Mouse (Mus musculus) midbrain, embryonic 16.5 days (tissue): ENCODE measurements around the gene Actr3. TPM values are rescaled to one million over a fixed set of nuclear protein-coding genes. Genes with fewer than 3 reads are reported as not detected.

ENCODE experiments used
- ATAC-seq: fragments of 200-750 bp; cut with Nextera tagmentation; 2 replicates; pipeline ENCODE4 v1.8.0; 2017; ENCODE audit warnings: moderate TSS enrichment
- H3K27ac ChIP-seq: fragments of 300-500 bp; sonication (generic); 2 replicates; pipeline ENCODE4 v1.5.1; 2014; ENCODE audit warnings: mild to moderate bottlenecking, low read length, mixed read lengths
- H3K27me3 ChIP-seq: fragments of 300-500 bp; sonication (generic); 2 replicates; pipeline ENCODE4 v1.6.1; 2014; ENCODE audit warnings: low read depth, low read length, mixed read lengths; ENCODE audit not compliant: control insufficient read depth, insufficient read depth
- H3K36me3 ChIP-seq: fragments of 300-500 bp; sonication (generic); 2 replicates; pipeline ENCODE4 v1.6.1; 2014; ENCODE audit warnings: mild to moderate bottlenecking, low read length, moderate library complexity, mixed read lengths; ENCODE audit not compliant: control insufficient read depth, insufficient read depth
- H3K4me1 ChIP-seq: fragments of 300-500 bp; sonication (generic); 2 replicates; pipeline ENCODE4 v1.6.1; 2014; ENCODE audit warnings: mild to moderate bottlenecking, low read length, mixed read lengths; ENCODE audit not compliant: control insufficient read depth, insufficient read depth
- H3K4me2 ChIP-seq: fragments of 300-500 bp; sonication (generic); 2 replicates; pipeline ENCODE4 v1.6.1; 2014; ENCODE audit warnings: mild to moderate bottlenecking, low read length, mixed read lengths
- H3K4me3 ChIP-seq: fragments of 300-500 bp; sonication (generic); 2 replicates; pipeline ENCODE4 v1.5.1; 2014; ENCODE audit warnings: low read depth, mild to moderate bottlenecking, low read length, moderate library complexity, mixed read lengths
- H3K9ac ChIP-seq: fragments of 300-500 bp; sonication (generic); 2 replicates; pipeline ENCODE4 v1.6.1; 2014; ENCODE audit warnings: low read depth, low read length, mixed read lengths
- H3K9me3 ChIP-seq: fragments of 300-500 bp; sonication (generic); replicated peaks from 2 replicates; pipeline ENCODE4 v1.6.1; 2014; ENCODE audit warnings: mild to moderate bottlenecking, low read length, mixed read lengths; ENCODE audit not compliant: control insufficient read depth, poor library complexity, severe bottlenecking
- WGBS: fragments of 180-500 bp; shearing (Covaris S2); extraction: QIAGEN DNeasy Blood & Tissue Kit; methylation state at CpG from one replicate; pipeline ENCODE4 v1.1.7; 2014; 5-methylcytosine and 5-hydroxymethylcytosine counted together
- polyA plus RNA-seq: library from polyadenylated mRNA; unstranded; fragments of >200 nt; fragmentation: Nextera tagmentation; extraction: Ambion mirVana; gene quantifications from 2 replicates; pipeline ENCODE4 v1.2.1, GENCODE M21; 2015

Gene Actr3
- polyA plus RNA-seq, 1 experiment from 2014 or later = 217 TPM

DNA sequence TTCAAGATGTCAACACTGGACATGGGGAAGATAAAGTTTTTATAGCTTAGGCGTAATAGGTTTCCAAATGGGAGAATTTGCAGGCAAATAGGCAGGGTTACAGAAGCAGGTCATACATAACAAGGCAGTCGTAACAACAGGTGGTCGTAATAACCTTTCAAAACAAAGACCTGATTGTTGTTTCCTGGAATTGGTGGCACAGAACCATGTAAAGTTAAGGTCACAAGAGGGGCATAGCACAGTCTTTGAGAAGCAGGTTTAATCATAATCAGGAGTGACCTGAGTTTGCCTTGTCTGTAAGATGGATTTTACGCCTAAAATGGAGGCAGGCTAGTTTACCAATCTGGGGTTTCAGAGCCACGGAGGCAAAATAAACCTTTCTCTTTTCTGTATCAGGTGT, 84.7 kb downstream of the Actr3 start:
- Histone ChIP-seq H3K36me3 (no peaks in the 10 kb centered on the region), H3K9me3 (no peaks in the 10 kb centered on the region), H3K4me1 (no peaks in the 10 kb centered on the region), H3K9ac (no peak overlapping the region), H3K27me3 (no peaks in the 10 kb centered on the region), H3K4me3 (no peak overlapping the region), H3K27ac (no peak overlapping the region), H3K4me2 (no peak overlapping the region)
- no peak for ATAC-seq
- WGBS = 88% methylated on average over 5 of the region's 5 CpGs

GRCm38 (mm10) chr1:125345854-125346253, 89.7 kb downstream of the Actr3 start:
- Histone ChIP-seq H3K9ac (no peak overlapping the region), H3K27me3 (no peaks in the 10 kb centered on the region), H3K27ac (no peak overlapping the region), H3K4me1 (no peaks in the 10 kb centered on the region), H3K36me3 (no peaks in the 10 kb centered on the region), H3K4me3 (no peak overlapping the region), H3K9me3 (no peaks in the 10 kb centered on the region), H3K4me2 (no peak overlapping the region)
- ATAC-seq = no peak
- WGBS = 94% methylated on average over 9 of the region's 9 CpGs

GRCm38 (mm10) chr1:125345448-125345847, 90.1 kb downstream of the Actr3 start:
- ATAC-seq = no peak
- 95% methylated on average over 6 of the region's 6 CpGs for WGBS
- no peak overlapping the region for H3K27ac ChIP-seq
- no peaks in the 10 kb centered on the region for H3K4me1 ChIP-seq
- no peaks in the 10 kb centered on the region for H3K27me3 ChIP-seq
- no peak overlapping the region for H3K9ac ChIP-seq
- no peaks in the 10 kb centered on the region for H3K36me3 ChIP-seq
- no peaks in the 10 kb centered on the region for H3K9me3 ChIP-seq
- no peak overlapping the region for H3K4me2 ChIP-seq
- no peak overlapping the region for H3K4me3 ChIP-seq

DNA sequence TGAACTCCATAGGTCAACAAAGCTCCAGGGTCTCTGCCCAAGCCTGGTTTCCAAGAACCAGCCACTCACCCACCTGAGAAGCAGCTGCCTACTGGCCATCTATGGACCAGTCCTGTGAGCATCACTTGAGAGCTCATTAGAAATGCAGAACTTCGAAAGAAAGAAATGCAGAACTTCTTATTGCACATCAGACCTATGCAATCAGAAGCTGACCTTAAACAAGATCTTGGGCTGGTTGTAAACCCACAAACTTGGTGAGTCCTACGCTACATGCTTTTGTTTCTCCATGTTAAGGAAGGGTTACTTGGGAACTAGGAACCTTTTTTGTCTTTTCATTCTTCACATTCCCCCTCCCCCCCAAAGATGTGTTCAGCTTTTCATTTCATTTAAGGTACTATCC, 92.4 kb downstream of the Actr3 start:
- no peak overlapping the region for H3K4me2 ChIP-seq
- no peaks in the 10 kb centered on the region for H3K27me3 ChIP-seq
- H3K9ac ChIP-seq = no peak overlapping the region
- H3K4me3 ChIP-seq = no peak overlapping the region
- no peaks in the 10 kb centered on the region for H3K36me3 ChIP-seq
- H3K9me3 ChIP-seq = no peaks in the 10 kb centered on the region
- no peak overlapping the region for H3K27ac ChIP-seq
- no peaks in the 10 kb centered on the region for H3K4me1 ChIP-seq
- WGBS = 77% methylated on average over 2 of the region's 2 CpGs
- no peak for ATAC-seq

Other genes starting within 250 kb of the Actr3 start
- gene Slc35f5, start 124.9 kb upstream of the Actr3 start, polyA plus RNA-seq = 32.2 and 38.7 TPM in 2 replicates
- 0.09 and 0.41 TPM in 2 replicates for gene Gpr39, start 241.3 kb upstream of the Actr3 start, polyA plus RNA-seq